Mouse (Mus musculus) adrenal gland, postnatal 4 days (tissue): Measurements from ENCODE around the gene Aak1. TPM values are rescaled to one million over a fixed set of nuclear protein-coding genes. Genes with fewer than 3 reads are reported as not detected.

ENCODE experiments used
- total RNA-seq, 2 experiments: library from RNA; stranded (reverse); gene quantifications; 2 replicates each; pipeline ENCODE4 v1.2.3; 2021

Gene Aak1
- total RNA-seq, 2 experiments from 2014 or later, result 85.6 to 87.7 TPM

Other genes starting within 250 kb of the Aak1 start
- 1 to 10 TPM in 1 of 2 experiments, under 1 TPM in 1; 0.99 to 1.1 TPM for gene Asprv1, start 221.4 kb upstream of the Aak1 start, total RNA-seq
- 10 to 100 TPM; 12.8 to 14.2 TPM for gene Mxd1, start 180.4 kb upstream of the Aak1 start, total RNA-seq
- 10 to 100 TPM; 65.1 to 71.2 TPM for gene Snrnp27, start 165.0 kb upstream of the Aak1 start, total RNA-seq
- 10 to 100 TPM; 17.9 to 22.4 TPM for gene Gmcl1, start 116.1 kb upstream of the Aak1 start, total RNA-seq
- gene Anxa4, start 55.9 kb upstream of the Aak1 start, total RNA-seq, result 10 to 100 TPM; 48.3 to 62.2 TPM
- gene Nfu1, start 159.7 kb downstream of the Aak1 start, total RNA-seq, result 10 to 100 TPM; 76.2 to 82.8 TPM
- 10 to 100 TPM; 39.8 to 42.6 TPM for gene Gfpt1, start 193.3 kb downstream of the Aak1 start, total RNA-seq